Mouse (Mus musculus): ENCODE measurements around the gene Erbin. TPM values are rescaled to one million over a fixed set of nuclear protein-coding genes. Genes with fewer than 3 reads are reported as not detected.
A peak's percentile ranks its signal among the peaks of the same experiment; 100 is the strongest.

The Erbin gene
- total and polyA plus RNA-seq, 2 experiments from 2014 or later, result 8.5 to 32.5 TPM

GRCm38 (mm10) chr13:103822270-103822669 lies 98.0 kb downstream of the Erbin start:
- Histone ChIP-seq H3K4me2 (ENCODE audit: low read depth, low read length) (no peak overlapping the region), H3K36me3 (ENCODE audit: insufficient read depth, low read length) (0 out of 2 replicates have a peak, but pooled peaks cover 4% of the 10 kb centered on the region), H3K27ac (no peak overlapping the region), H3K9ac (replicated peaks; ENCODE audit: low read length) (no peak overlapping the region), H3K9me3 (ENCODE audit: low read length) (no peaks in the 10 kb centered on the region), H3K4me3 (ENCODE audit: low read length) (no peak overlapping the region), H3K27me3 (ENCODE audit: insufficient read depth, low read length) (no peaks in the 10 kb centered on the region), H3K4me1 (ENCODE audit: insufficient read depth, low read length) (no peaks in the 10 kb centered on the region)
- 100% methylated on average over 1 of the region's 1 CpGs for WGBS
- DNase-seq (ENCODE audit: low spot score) (no peak), ATAC-seq (no peak)
- TF ChIP-seq CTCF (IDR thresholded peaks at IDR 0.05; ENCODE audit: low read depth), result no peak

GRCm38 (mm10) chr13:103819377-103819776 lies 100.9 kb downstream of the Erbin start:
- H3K36me3 ChIP-seq (ENCODE audit: insufficient read depth, low read length), result 0 out of 2 replicates have a peak, but pooled peaks cover 4% of the 10 kb centered on the region
- 82% methylated on average over 5 of the region's 5 CpGs for WGBS
- no peak for TF ChIP-seq CTCF (IDR thresholded peaks at IDR 0.05; ENCODE audit: low read depth)
- H3K9ac ChIP-seq (replicated peaks; ENCODE audit: low read length), result no peak overlapping the region
- H3K4me2 ChIP-seq (ENCODE audit: low read depth, low read length), result no peak overlapping the region
- no peak for ATAC-seq
- no peaks in the 10 kb centered on the region for H3K4me1 ChIP-seq (ENCODE audit: insufficient read depth, low read length)
- no peaks in the 10 kb centered on the region for H3K27me3 ChIP-seq (ENCODE audit: insufficient read depth, low read length)
- H3K9me3 ChIP-seq (ENCODE audit: low read length), result no peaks in the 10 kb centered on the region
- no peak overlapping the region for H3K27ac ChIP-seq
- DNase-seq (ENCODE audit: low spot score), result no peak
- H3K4me3 ChIP-seq (ENCODE audit: low read length), result no peak overlapping the region

GRCm38 (mm10) chr13:103817935-103818334 lies 102.4 kb downstream of the Erbin start:
- H3K9ac ChIP-seq (replicated peaks; ENCODE audit: low read length), result no peak overlapping the region
- H3K4me3 ChIP-seq (ENCODE audit: low read length), result no peak overlapping the region
- H3K9me3 ChIP-seq (ENCODE audit: low read length), result no peaks in the 10 kb centered on the region
- 0 out of 2 replicates have a peak, but pooled peaks cover 4% of the 10 kb centered on the region for H3K36me3 ChIP-seq (ENCODE audit: insufficient read depth, low read length)
- TF ChIP-seq CTCF (IDR thresholded peaks at IDR 0.05; ENCODE audit: low read depth), result no peak
- no peaks in the 10 kb centered on the region for H3K27me3 ChIP-seq (ENCODE audit: insufficient read depth, low read length)
- 97% methylated on average over 3 of the region's 3 CpGs for WGBS
- H3K4me2 ChIP-seq (ENCODE audit: low read depth, low read length), result no peak overlapping the region
- no peaks in the 10 kb centered on the region for H3K4me1 ChIP-seq (ENCODE audit: insufficient read depth, low read length)
- ATAC-seq (no peak), DNase-seq (ENCODE audit: low spot score) (no peak)
- H3K27ac ChIP-seq, result no peak overlapping the region

GRCm38 (mm10) chr13:103807464-103807863 lies 112.8 kb downstream of the Erbin start:
- Histone ChIP-seq H3K9ac (replicated peaks; ENCODE audit: low read length) (no peak overlapping the region), H3K27me3 (ENCODE audit: insufficient read depth, low read length) (no peaks in the 10 kb centered on the region), H3K9me3 (ENCODE audit: low read length) (no peaks in the 10 kb centered on the region), H3K27ac (no peak overlapping the region), H3K36me3 (ENCODE audit: insufficient read depth, low read length) (no peaks in the 10 kb centered on the region), H3K4me2 (ENCODE audit: low read depth, low read length) (no peak overlapping the region), H3K4me3 (ENCODE audit: low read length) (no peak overlapping the region), H3K4me1 (ENCODE audit: insufficient read depth, low read length) (no peaks in the 10 kb centered on the region)
- 79% methylated on average over 5 of the region's 5 CpGs for WGBS
- DNase-seq (ENCODE audit: low spot score) (no peak), ATAC-seq (no peak)
- no peak for TF ChIP-seq CTCF (IDR thresholded peaks at IDR 0.05; ENCODE audit: low read depth)

- DNase-seq (ENCODE audit: low spot score) (peak; percentile 69), ATAC-seq (peak; percentile 87)
- Histone ChIP-seq H3K27ac (no peak overlapping the region), H3K9ac (replicated peaks; ENCODE audit: low read length) (no peak overlapping the region), H3K27me3 (ENCODE audit: insufficient read depth, low read length) (no peaks in the 10 kb centered on the region), H3K9me3 (ENCODE audit: low read length) (no peaks in the 10 kb centered on the region), H3K36me3 (ENCODE audit: insufficient read depth, low read length) (no peaks in the 10 kb centered on the region), H3K4me2 (ENCODE audit: low read depth, low read length) (no peak overlapping the region), H3K4me1 (ENCODE audit: insufficient read depth, low read length) (no peaks in the 10 kb centered on the region), H3K4me3 (ENCODE audit: low read length) (no peak overlapping the region)
- no peak for TF ChIP-seq CTCF (IDR thresholded peaks at IDR 0.05; ENCODE audit: low read depth)
- 13% methylated on average over 6 of the region's 6 CpGs for WGBS
Measured at GRCm38 (mm10) chr13:103806210-103806851, 114.0 kb downstream of the Erbin start.

GRCm38 (mm10) chr13:103803721-103804120 lies 116.6 kb downstream of the Erbin start:
- no peaks in the 10 kb centered on the region for H3K4me1 ChIP-seq (ENCODE audit: insufficient read depth, low read length)
- 76% methylated on average over 5 of the region's 5 CpGs for WGBS

GRCm38 (mm10) chr13:103801021-103801420 lies 119.3 kb downstream of the Erbin start:
- DNase-seq (ENCODE audit: low spot score) (no peak), ATAC-seq (no peak)
- Histone ChIP-seq H3K9ac (replicated peaks; ENCODE audit: low read length) (no peak overlapping the region), H3K4me1 (ENCODE audit: insufficient read depth, low read length) (no peaks in the 10 kb centered on the region), H3K36me3 (ENCODE audit: insufficient read depth, low read length) (no peaks in the 10 kb centered on the region), H3K4me2 (ENCODE audit: low read depth, low read length) (no peak overlapping the region), H3K27me3 (ENCODE audit: insufficient read depth, low read length) (no peaks in the 10 kb centered on the region), H3K27ac (no peak overlapping the region), H3K4me3 (ENCODE audit: low read length) (no peak overlapping the region), H3K9me3 (ENCODE audit: low read length) (no peaks in the 10 kb centered on the region)
- no peak for TF ChIP-seq CTCF (IDR thresholded peaks at IDR 0.05; ENCODE audit: low read depth)
- WGBS, result 98% methylated on average over 1 of the region's 1 CpGs

More at GRCm38 (mm10) chr13:103803721-103804120, 116.6 kb downstream of the Erbin start:
- Histone ChIP-seq H3K36me3 (ENCODE audit: insufficient read depth, low read length) (no peaks in the 10 kb centered on the region), H3K4me3 (ENCODE audit: low read length) (no peak overlapping the region), H3K27ac (no peak overlapping the region), H3K27me3 (ENCODE audit: insufficient read depth, low read length) (no peaks in the 10 kb centered on the region), H3K9ac (replicated peaks; ENCODE audit: low read length) (no peak overlapping the region), H3K4me2 (ENCODE audit: low read depth, low read length) (no peak overlapping the region), H3K9me3 (ENCODE audit: low read length) (no peaks in the 10 kb centered on the region)
- TF ChIP-seq CTCF (IDR thresholded peaks at IDR 0.05; ENCODE audit: low read depth), result no peak
- ATAC-seq (no peak), DNase-seq (ENCODE audit: low spot score) (peak; percentile 35)
